In genomic region chr11:48850240-48850639, GRCm38 (mm10) we compare ENCODE assay signal across 20 mouse cellular contexts. TPM values are rescaled to one million over a fixed set of nuclear protein-coding genes. Genes with fewer than 3 reads are reported as not detected.
DNase-seq lines count a peak whose midpoint lies in the region; ATAC-seq and TF ChIP-seq lines count a peak whose summit lies in the region.
"Had no signal": no experiment of that assay in that cellular context is flagged by ENCODE, and none has a peak within 500 bp of the region (broad histone marks: within the 10 kb centered on the region; RNA-seq: fewer than 3 reads in every experiment).

No protein-coding gene starts in this region.

- WGBS in heart, embryonic 12.5 days: 63% methylated on average over 2 of the region's 2 CpGs
- 21% methylated on average over 2 of the region's 2 CpGs for WGBS in lung, embryonic 14.5 days

- peak overlapping the region; percentile 50; the same call in 1 of the 2 replicates for H3K4me2 ChIP-seq in heart, embryonic 12.5 days
- H3K4me2 ChIP-seq in lung, embryonic 14.5 days: 0 out of 2 replicates have a peak overlapping the region, but pooled peaks have one; percentile 44
- H3K4me2 ChIP-seq: embryonic facial prominence, embryonic 15.5 days; hindbrain, embryonic 15.5 days had no signal

- H3K4me3 ChIP-seq in heart, embryonic 12.5 days: no peak overlapping the region
- H3K4me3 ChIP-seq in lung, embryonic 14.5 days (ENCODE audit: low read depth, low read length): no peak overlapping the region
- peak overlapping the region; percentile 74 for H3K4me3 ChIP-seq in E14TG2a.4 (replicated peaks; ENCODE audit: low read length)
- H3K4me3 ChIP-seq: embryonic facial prominence, embryonic 15.5 days; erythroblast, embryonic 14.5 days; heart, adult 2 months; hindbrain, embryonic 15.5 days had no signal

- no peak overlapping the region for H3K9ac ChIP-seq in heart, embryonic 12.5 days
- H3K9ac ChIP-seq in lung, embryonic 14.5 days: no peak overlapping the region
- H3K9ac ChIP-seq: embryonic facial prominence, embryonic 15.5 days; heart, embryonic 15.5 days; hindbrain, embryonic 15.5 days had no signal

- ATAC-seq in heart, embryonic 12.5 days (ENCODE audit: insufficient number of reproducible peaks, low FRiP score): no peak
- no peak for ATAC-seq in lung, embryonic 14.5 days (ENCODE audit: insufficient read depth)
- ATAC-seq: forebrain, embryonic 14.5 days had no signal

- peaks cover 21% of the 10 kb centered on the region for H3K4me1 ChIP-seq in heart, embryonic 12.5 days (replicated peaks)
- H3K4me1 ChIP-seq in lung, embryonic 14.5 days (ENCODE audit: insufficient read depth): no peaks in the 10 kb centered on the region
- peaks cover 74% of the 10 kb centered on the region for H3K4me1 ChIP-seq in E14TG2a.4 (replicated peaks; ENCODE audit: low read depth, low read length)

- DNase-seq in heart, postnatal 4 days: no peak
- no peak for DNase-seq in lung, embryonic 14.5 days
- DNase-seq in lung, postnatal 10 days: no peak
- DNase-seq in ES-CJ7 (ENCODE audit: low read depth, low spot score): peak; percentile 35
- DNase-seq: adrenal gland, postnatal 10 days; cerebellum, adult 11 months; cerebellum, adult 8-10 months; cerebellum, postnatal 25 days; gastrocnemius, postnatal 10 days; heart, adult 2 months; heart, postnatal 14 days; kidney, adult 11 months had no signal

- H3K27me3 ChIP-seq in heart, embryonic 12.5 days (replicated peaks): peaks cover 14% of the 10 kb centered on the region
- no peaks in the 10 kb centered on the region for H3K27me3 ChIP-seq in lung, embryonic 14.5 days (ENCODE audit: insufficient read depth, low read length)
- peaks cover 44% of the 10 kb centered on the region for H3K27me3 ChIP-seq in E14TG2a.4 (ENCODE audit: insufficient read depth, low read length)
- H3K27me3 ChIP-seq: hindbrain, embryonic 15.5 days had no signal

- no peak overlapping the region for H3K27ac ChIP-seq in heart, embryonic 12.5 days (ENCODE audit: poor library complexity, severe bottlenecking)
- H3K27ac ChIP-seq in lung, embryonic 14.5 days (ENCODE audit: low read depth): no peak overlapping the region
- H3K27ac ChIP-seq: embryonic facial prominence, embryonic 15.5 days; forebrain, embryonic 10.5 days; heart, adult 2 months; heart, embryonic 15.5 days; hindbrain, embryonic 15.5 days had no signal

- H3K36me3 ChIP-seq in heart, embryonic 12.5 days: no peaks in the 10 kb centered on the region
- no peaks in the 10 kb centered on the region for H3K36me3 ChIP-seq in lung, embryonic 14.5 days (ENCODE audit: insufficient read depth)
- no peaks in the 10 kb centered on the region for H3K36me3 ChIP-seq in E14TG2a.4 (ENCODE audit: insufficient read depth, low read length)
- H3K36me3 ChIP-seq: embryonic facial prominence, embryonic 15.5 days; forebrain, embryonic 10.5 days; heart, embryonic 15.5 days; hindbrain, embryonic 15.5 days had no signal

- H3K9me3 ChIP-seq in heart, embryonic 12.5 days (replicated peaks): no peaks in the 10 kb centered on the region
- H3K9me3 ChIP-seq in lung, embryonic 14.5 days (ENCODE audit: low read depth, low read length): no peaks in the 10 kb centered on the region
- no peaks in the 10 kb centered on the region for H3K9me3 ChIP-seq in E14TG2a.4 (ENCODE audit: low read length)
- H3K9me3 ChIP-seq: embryonic facial prominence, embryonic 15.5 days; heart, embryonic 15.5 days; hindbrain, embryonic 15.5 days had no signal

- no peak for TF ChIP-seq CTCF in lung, embryonic 14.5 days (IDR thresholded peaks at IDR 0.05; ENCODE audit: low read depth)
- TF ChIP-seq CTCF in E14TG2a.4 (conservative IDR thresholded peaks at IDR 0.05; ENCODE audit: low read length): no peak

RNA-seq across cellular contexts. Expression of gene Irgm1, which starts 21.2 kb away (rescaled TPM):
- polyA plus RNA-seq in heart, embryonic 12.5 days (2016; fragmentation: Nextera tagmentation; extraction: Ambion mirVana): 7.6 and 7.7 TPM in 2 replicates
- 1 to 10 TPM; 6.2 to 7.6 TPM for total RNA-seq in heart, postnatal 4 days (2021)
- 6.7 and 7.6 TPM in 2 replicates for polyA plus RNA-seq in lung, embryonic 14.5 days (2014; fragmentation: Nextera tagmentation; extraction: Ambion mirVana)
- polyA plus RNA-seq: erythroblast, embryonic 14.5 days had no signal

RNA-seq across cellular contexts. Expression of gene Gm12184, which starts 23.8 kb away (rescaled TPM):
- polyA plus RNA-seq in heart, embryonic 12.5 days (2016; fragmentation: Nextera tagmentation; extraction: Ambion mirVana): 3.3 and 5.3 TPM in 2 replicates
- 1 to 10 TPM; 4.8 to 5.1 TPM for total RNA-seq in heart, postnatal 4 days (2021)
- 11.3 and 11.8 TPM in 2 replicates for polyA plus RNA-seq in lung, embryonic 14.5 days (2014; fragmentation: Nextera tagmentation; extraction: Ambion mirVana)

RNA-seq across cellular contexts. Expression of gene Trim7, which starts 24.3 kb away (rescaled TPM):
- polyA plus RNA-seq in heart, embryonic 12.5 days (2016; fragmentation: Nextera tagmentation; extraction: Ambion mirVana): 0.39 and 0.52 TPM in 2 replicates
- total RNA-seq in heart, postnatal 4 days (2021): 1 to 10 TPM; 5.3 to 5.5 TPM
- polyA plus RNA-seq in lung, embryonic 14.5 days (2014; fragmentation: Nextera tagmentation; extraction: Ambion mirVana): 0.55 and 1.4 TPM in 2 replicates
- polyA plus RNA-seq: erythroblast, embryonic 14.5 days had no signal

RNA-seq across cellular contexts. Expression of gene Trim41, which starts 33.1 kb away (rescaled TPM):
- 4.3 and 4.4 TPM in 2 replicates for polyA plus RNA-seq in heart, embryonic 12.5 days (2016; fragmentation: Nextera tagmentation; extraction: Ambion mirVana)
- 10 to 100 TPM; 36.0 to 40.1 TPM for total RNA-seq in heart, postnatal 4 days (2021)
- 4.5 and 4.6 TPM in 2 replicates for polyA plus RNA-seq in lung, embryonic 14.5 days (2014; fragmentation: Nextera tagmentation; extraction: Ambion mirVana)

RNA-seq across cellular contexts. Expression of gene Rack1, which starts 50.1 kb away (rescaled TPM):
- 397 and 428 TPM in 2 replicates for polyA plus RNA-seq in heart, embryonic 12.5 days (2016; fragmentation: Nextera tagmentation; extraction: Ambion mirVana)
- total RNA-seq in heart, postnatal 4 days (2021): 100 to 1,000 TPM; 642 to 663 TPM
- polyA plus RNA-seq in lung, embryonic 14.5 days (2014; fragmentation: Nextera tagmentation; extraction: Ambion mirVana): 935 and 940 TPM in 2 replicates
